Mouse (Mus musculus): Measurements from ENCODE around the gene Saal1. TPM values are rescaled to one million over a fixed set of nuclear protein-coding genes. Genes with fewer than 3 reads are reported as not detected.

Saal1 gene
- polyA plus RNA-seq, 1 experiment from 2014 or later, result 9.5 TPM

DNA sequence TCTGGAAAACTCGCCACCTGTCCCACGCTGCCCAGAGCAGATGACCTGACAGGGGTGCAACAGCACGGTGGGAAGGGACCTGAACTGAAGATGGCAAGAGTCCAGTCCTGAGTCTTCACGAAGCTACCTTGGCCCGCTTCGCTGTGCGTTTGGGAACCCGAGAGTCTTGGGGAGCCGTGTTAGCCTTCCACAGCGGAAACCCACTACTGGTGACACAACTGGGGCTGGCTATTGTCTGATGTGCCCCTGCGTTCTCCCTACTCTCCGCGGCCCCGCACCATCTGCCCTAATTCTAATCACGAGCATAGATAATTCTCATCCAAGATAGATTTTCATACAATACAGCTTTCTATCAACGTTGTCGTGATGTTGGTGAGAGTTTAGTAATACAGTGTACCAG lies 70.4 kb downstream of the Saal1 start:
- ATAC-seq (no peak), DNase-seq (ENCODE audit: low spot score) (no peak)
- TF ChIP-seq CTCF (IDR thresholded peaks at IDR 0.05) (no peak), EP300 (IDR thresholded peaks at IDR 0.05) (no peak)
- peak overlapping the region; percentile 64 for H3K4me3 ChIP-seq (ENCODE audit: low read depth, low read length)
- peak overlapping the region; percentile 98 for H3K4me2 ChIP-seq (replicated peaks; ENCODE audit: low read depth, low read length)
- H3K4me1 ChIP-seq (ENCODE audit: insufficient read depth, low read depth, low read length), result 0 out of 2 replicates have a peak, but pooled peaks cover 7% of the 10 kb centered on the region
- H3K27ac ChIP-seq (ENCODE audit: low read length), result no peak overlapping the region
- 13% methylated on average over 17 of the region's 17 CpGs for WGBS
- no peaks in the 10 kb centered on the region for H3K27me3 ChIP-seq (replicated peaks; ENCODE audit: insufficient read depth, low read length)
- no peaks in the 10 kb centered on the region for H3K36me3 ChIP-seq (ENCODE audit: insufficient read depth, low read length)
- no peak overlapping the region for H3K9ac ChIP-seq (replicated peaks; ENCODE audit: low read depth)
- no peaks in the 10 kb centered on the region for H3K9me3 ChIP-seq (ENCODE audit: low read length)

GRCm38 (mm10) chr7:46639692-46640031 lies 70.8 kb downstream of the Saal1 start, which contains the start of gene Sergef:
TSS of gene Sergef (minus strand) at chr7:46639807.
- 6% methylated on average over 24 of the region's 30 CpGs for WGBS
- Histone ChIP-seq H3K27ac (ENCODE audit: low read length) (0 out of 2 replicates have a peak within 1 kb of the TSS, but pooled peaks have one; percentile 26), H3K36me3 (ENCODE audit: insufficient read depth, low read length) (no peaks in the 10 kb centered on the region), H3K27me3 (replicated peaks; ENCODE audit: insufficient read depth, low read length) (no peaks in the 10 kb centered on the region), H3K4me1 (ENCODE audit: insufficient read depth, low read depth, low read length) (0 out of 2 replicates have a peak, but pooled peaks cover 7% of the 10 kb centered on the region), H3K4me2 (replicated peaks; ENCODE audit: low read depth, low read length) (peak within 1 kb of the TSS; percentile 98), H3K9me3 (ENCODE audit: low read length) (no peaks in the 10 kb centered on the region), H3K9ac (replicated peaks; ENCODE audit: low read depth) (peak within 1 kb of the TSS; percentile 44; the same call in 1 of the 2 replicates), H3K4me3 (ENCODE audit: low read depth, low read length) (peak within 1 kb of the TSS; percentile 64)
- peak; percentile 98 for ATAC-seq
- no peak for TF ChIP-seq CTCF (IDR thresholded peaks at IDR 0.05)
- peak; percentile 93 for DNase-seq (ENCODE audit: low spot score)

DNA sequence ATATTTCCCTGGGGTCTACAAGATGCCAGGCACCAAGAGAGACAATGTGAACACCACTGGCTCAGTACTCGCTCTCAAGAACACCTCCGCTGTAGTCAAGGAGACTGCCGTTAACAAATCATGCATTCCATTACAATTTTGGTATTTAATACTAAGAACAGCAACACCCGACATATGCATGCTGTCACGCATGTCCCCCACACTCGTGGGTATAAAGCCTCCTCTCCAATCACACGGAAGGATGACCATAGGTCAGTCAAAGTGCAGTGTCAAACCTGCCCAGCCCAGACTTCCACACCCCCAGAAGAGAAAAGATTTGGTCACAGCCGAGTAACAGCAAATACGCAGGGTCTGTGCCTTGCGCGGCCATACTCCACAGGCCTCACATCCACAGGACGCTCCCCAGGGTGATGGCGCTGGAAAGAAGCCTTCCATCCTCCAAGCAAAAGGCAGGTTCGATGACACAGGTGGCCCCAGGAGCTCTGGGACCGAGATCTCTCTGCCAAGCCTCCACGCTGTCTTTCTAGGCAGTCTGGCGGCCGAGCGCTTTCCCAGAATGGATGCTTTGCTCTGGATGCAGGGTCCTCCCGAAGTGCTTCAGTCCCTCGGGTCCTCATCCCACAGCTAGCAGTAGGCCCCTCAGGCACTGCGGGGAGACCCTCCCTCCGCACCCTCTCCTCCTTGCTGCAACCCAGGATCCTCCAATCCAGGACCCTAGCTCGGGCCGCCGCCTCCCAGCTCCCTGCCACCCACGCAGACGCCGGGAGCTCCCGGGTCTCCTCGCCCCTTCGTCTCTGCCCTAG lies 71.4 kb downstream of the Saal1 start:
- H3K9me3 ChIP-seq (ENCODE audit: low read length), result no peaks in the 10 kb centered on the region
- H3K36me3 ChIP-seq (ENCODE audit: insufficient read depth, low read length), result no peaks in the 10 kb centered on the region
- H3K9ac ChIP-seq (replicated peaks; ENCODE audit: low read depth), result peak overlapping the region; percentile 44; the same call in 1 of the 2 replicates
- peak overlapping the region; percentile 98 for H3K4me2 ChIP-seq (replicated peaks; ENCODE audit: low read depth, low read length)
- 6% methylated on average over 31 of the region's 32 CpGs for WGBS
- H3K4me3 ChIP-seq (ENCODE audit: low read depth, low read length), result peak overlapping the region; percentile 64
- peak; percentile 5 for DNase-seq (ENCODE audit: low spot score)
- H3K4me1 ChIP-seq (ENCODE audit: insufficient read depth, low read depth, low read length), result 0 out of 2 replicates have a peak, but pooled peaks cover 7% of the 10 kb centered on the region
- 0 out of 2 replicates have a peak overlapping the region, but pooled peaks have one; percentile 26 for H3K27ac ChIP-seq (ENCODE audit: low read length)
- 0 out of 2 replicates have a peak, but pooled peaks have one; percentile 1 for ATAC-seq
- TF ChIP-seq EP300 (IDR thresholded peaks at IDR 0.05), result no peak
- TF ChIP-seq CTCF (IDR thresholded peaks at IDR 0.05), result no peak
- H3K27me3 ChIP-seq (replicated peaks; ENCODE audit: insufficient read depth, low read length), result no peaks in the 10 kb centered on the region

Other genes with a start within 250 kb of the Saal1 start
- 7.2 and 8.3 TPM in 2 replicates for gene Sergef, start 70.9 kb downstream of the Saal1 start, polyA plus RNA-seq (2015; fragmentation: Nextera tagmentation; extraction: Ambion mirVana)
- 0.27 and 0.32 TPM in 2 replicates for gene Tph1, start 38.1 kb downstream of the Saal1 start, polyA plus RNA-seq (2015; fragmentation: Nextera tagmentation; extraction: Ambion mirVana)
- 34.2 and 98.7 TPM in 2 replicates for gene Saa3, start 5.0 kb upstream of the Saal1 start, polyA plus RNA-seq (2015; fragmentation: Nextera tagmentation; extraction: Ambion mirVana)
- not detected in 2 replicates for gene Saa4, start 21.9 kb upstream of the Saal1 start, polyA plus RNA-seq (2015; fragmentation: Nextera tagmentation; extraction: Ambion mirVana)
- gene Saa1, start 32.3 kb upstream of the Saal1 start, polyA plus RNA-seq (2015; fragmentation: Nextera tagmentation; extraction: Ambion mirVana), result 0.65 and 0.69 TPM in 2 replicates
- 1.0 TPM in 1 of 2 replicates, not detected in the other for gene Saa2, start 41.1 kb upstream of the Saal1 start, polyA plus RNA-seq (2015; fragmentation: Nextera tagmentation; extraction: Ambion mirVana)
- 12.7 and 13.7 TPM in 2 replicates for gene Hps5, start 85.4 kb upstream of the Saal1 start, polyA plus RNA-seq (2015; fragmentation: Nextera tagmentation; extraction: Ambion mirVana)
- gene Gtf2h1, start 85.4 kb upstream of the Saal1 start, polyA plus RNA-seq (2015; fragmentation: Nextera tagmentation; extraction: Ambion mirVana), result 29.1 and 30.6 TPM in 2 replicates
- 533 and 589 TPM in 2 replicates for gene Ldha, start 130.8 kb upstream of the Saal1 start, polyA plus RNA-seq (2015; fragmentation: Nextera tagmentation; extraction: Ambion mirVana)
- gene Ldhc, start 150.5 kb upstream of the Saal1 start, polyA plus RNA-seq (2015; fragmentation: Nextera tagmentation; extraction: Ambion mirVana), result 0.11 TPM in 1 of 2 replicates, not detected in the other
- gene Tsg101, start 209.3 kb upstream of the Saal1 start, polyA plus RNA-seq (2015; fragmentation: Nextera tagmentation; extraction: Ambion mirVana), result 134 and 150 TPM in 2 replicates
- 4.1 and 6.0 TPM in 2 replicates for gene Uevld, start 247.8 kb upstream of the Saal1 start, polyA plus RNA-seq (2015; fragmentation: Nextera tagmentation; extraction: Ambion mirVana)